Mouse (Mus musculus) brain, embryonic 14.5 days (tissue): ENCODE measurements around the gene Trim31. TPM values are rescaled to one million over a fixed set of nuclear protein-coding genes. Genes with fewer than 3 reads are reported as not detected.

Experiments used
- DNase-seq: peaks from one replicate; pipeline ENCODE4 v3.0.0-alpha.2; 2011; ENCODE audit warnings: low read depth
- CTCF ChIP-seq: fragments of 200-500 bp; IDR thresholded peaks from 2 replicates; pipeline ENCODE4 v1.5.1; 2012; ENCODE audit warnings: inconsistent platforms, mild to moderate bottlenecking, moderate library complexity, borderline replicate concordance; ENCODE audit not compliant: insufficient read depth, insufficient read length; ENCODE audit errors: extremely low read depth
- POLR2A ChIP-seq: fragments of 200-500 bp; IDR thresholded peaks from 2 replicates; pipeline ENCODE4 v1.6.1; 2012; ENCODE audit warnings: mild to moderate bottlenecking, inconsistent platforms, borderline replicate concordance; ENCODE audit not compliant: poor library complexity, insufficient read depth, insufficient read length, severe bottlenecking; ENCODE audit errors: extremely low read depth
- polyA plus RNA-seq: library from polyadenylated mRNA; depleted of rRNA; stranded (reverse); fragments of >200 nt; gene quantifications from 2 replicates; pipeline ENCODE4 v1.2.3, GENCODE M21; 2012

The Trim31 gene
- polyA plus RNA-seq, 1 experiment: not detected

- no peak for TF ChIP-seq POLR2A
- no peak for TF ChIP-seq CTCF
- no peak for DNase-seq
Measured at GRCm38 (mm10) chr17:36931806-36932205, 33.9 kb downstream of the Trim31 start.

- no peak for DNase-seq
- no peak for TF ChIP-seq POLR2A
Measured at GRCm38 (mm10) chr17:36938056-36938455, 40.1 kb downstream of the Trim31 start.

- DNase-seq: peak; percentile 55
- TF ChIP-seq CTCF: no peak
Measured at GRCm38 (mm10) chr17:36942391-36942790, 44.5 kb downstream of the Trim31 start.

GRCm38 (mm10) chr17:36942791-36943471 is 45.0 kb downstream of the Trim31 start, which contains the start of gene Rnf39:
TSS of gene Rnf39 (plus strand) at chr17:36942918.
- TF ChIP-seq CTCF (no peak), POLR2A (no peak)
- no peak for DNase-seq

GRCm38 (mm10) chr17:36943691-36944090 is 45.8 kb downstream of the Trim31 start:
- no peak for DNase-seq
- no peak for TF ChIP-seq CTCF
- no peak for TF ChIP-seq POLR2A

- DNase-seq: no peak
- peak; percentile 33; the same call in 1 of the 2 replicates for TF ChIP-seq CTCF
- TF ChIP-seq POLR2A: no peak
Measured at GRCm38 (mm10) chr17:36944121-36944775, 46.3 kb downstream of the Trim31 start.

GRCm38 (mm10) chr17:36947051-36947819 is 49.3 kb downstream of the Trim31 start:
- TF ChIP-seq POLR2A: 0 out of 2 replicates have a peak, but pooled peaks have one; percentile 11
- TF ChIP-seq CTCF: peak; percentile 37; the same call in 1 of the 2 replicates
- DNase-seq: peak; percentile 72

- no peak for TF ChIP-seq CTCF
- no peak for TF ChIP-seq POLR2A
- DNase-seq: no peak
Measured at GRCm38 (mm10) chr17:36948286-36948685, 50.4 kb downstream of the Trim31 start.

GRCm38 (mm10) chr17:36949265-36949664 is 51.3 kb downstream of the Trim31 start:
- DNase-seq: no peak
- TF ChIP-seq CTCF: no peak
- TF ChIP-seq POLR2A: no peak

- TF ChIP-seq POLR2A (peak; percentile 43; the same call in 1 of the 2 replicates), CTCF (no peak)
- DNase-seq: peak; percentile 100
Measured at GRCm38 (mm10) chr17:36950981-36951947, 53.3 kb downstream of the Trim31 start, which contains the start of gene Ppp1r11. TSS of gene Ppp1r11 (minus strand) at chr17:36951741.

GRCm38 (mm10) chr17:36952631-36953030 is 54.7 kb downstream of the Trim31 start:
- DNase-seq: no peak
- TF ChIP-seq POLR2A: no peak
- no peak for TF ChIP-seq CTCF
